Mouse (Mus musculus) intestine, postnatal 0 days (tissue): Measurements from ENCODE around the gene Fcgr4. TPM values are rescaled to one million over a fixed set of nuclear protein-coding genes. Genes with fewer than 3 reads are reported as not detected.
"Not testable (repeated sequence)": the region's sequence is repeated elsewhere in the genome, so short reads cannot be mapped to it uniquely, and the experiment has no call there.

ENCODE experiments used
- ATAC-seq: fragments of 200-750 bp; cut with Nextera tagmentation; 2 replicates; pipeline ENCODE4 v1.8.0; 2017; ENCODE audit warnings: mild to moderate bottlenecking, moderate TSS enrichment, moderate library complexity
- H3K27ac ChIP-seq: fragments of 300-500 bp; sonication (generic); 2 replicates; pipeline ENCODE4 v1.5.1; 2014; ENCODE audit warnings: mild to moderate bottlenecking, low read depth, low read length, moderate library complexity
- H3K27me3 ChIP-seq: fragments of 300-500 bp; sonication (generic); replicated peaks from 2 replicates; pipeline ENCODE4 v1.6.1; 2014; ENCODE audit warnings: low read length, mixed read lengths; ENCODE audit not compliant: control insufficient read depth, insufficient read depth
- H3K36me3 ChIP-seq: fragments of 300-500 bp; sonication (generic); 2 replicates; pipeline ENCODE4 v1.6.1; 2014; ENCODE audit warnings: mild to moderate bottlenecking, moderate library complexity; ENCODE audit not compliant: control insufficient read depth, insufficient read depth
- H3K4me1 ChIP-seq: fragments of 300-500 bp; sonication (generic); replicated peaks from 2 replicates; pipeline ENCODE4 v1.6.1; 2014; ENCODE audit warnings: antibody characterized with exemption, low read length, mixed read lengths; ENCODE audit not compliant: control insufficient read depth, insufficient read depth
- H3K4me2 ChIP-seq: fragments of 300-500 bp; sonication (generic); replicated peaks from 2 replicates; pipeline ENCODE4 v1.6.1; 2014; ENCODE audit warnings: low read depth, mild to moderate bottlenecking, moderate library complexity
- H3K4me3 ChIP-seq: fragments of 300-500 bp; sonication (generic); 2 replicates; pipeline ENCODE4 v1.5.1; 2014; ENCODE audit warnings: low read depth, low read length
- H3K9ac ChIP-seq: fragments of 300-500 bp; sonication (generic); 2 replicates; pipeline ENCODE4 v1.6.1; 2014; ENCODE audit warnings: mild to moderate bottlenecking, low read depth, low read length
- H3K9me3 ChIP-seq: fragments of 300-500 bp; sonication (generic); 2 replicates; pipeline ENCODE4 v1.6.1; 2016; ENCODE audit warnings: mixed run types; ENCODE audit not compliant: control insufficient read depth
- CTCF ChIP-seq: sonication (generic); IDR thresholded peaks from 2 replicates; pipeline ENCODE4 v1.5.1; 2016; ENCODE audit warnings: low read depth, mild to moderate bottlenecking, control low read depth, antibody characterized with exemption, moderate library complexity
- WGBS: fragments of 180-500 bp; shearing (Covaris S2); extraction: QIAGEN DNeasy Blood & Tissue Kit; methylation state at CpG from one replicate; pipeline ENCODE4 v1.1.7; 2014; 5-methylcytosine and 5-hydroxymethylcytosine counted together
- polyA plus RNA-seq: library from polyadenylated mRNA; unstranded; fragments of >200 nt; fragmentation: Nextera tagmentation; extraction: Ambion mirVana; gene quantifications from 2 replicates; pipeline ENCODE4 v1.2.1, GENCODE M21; 2015

Fcgr4 gene
- 2.7 and 3.7 TPM in 2 replicates for polyA plus RNA-seq

DNA sequence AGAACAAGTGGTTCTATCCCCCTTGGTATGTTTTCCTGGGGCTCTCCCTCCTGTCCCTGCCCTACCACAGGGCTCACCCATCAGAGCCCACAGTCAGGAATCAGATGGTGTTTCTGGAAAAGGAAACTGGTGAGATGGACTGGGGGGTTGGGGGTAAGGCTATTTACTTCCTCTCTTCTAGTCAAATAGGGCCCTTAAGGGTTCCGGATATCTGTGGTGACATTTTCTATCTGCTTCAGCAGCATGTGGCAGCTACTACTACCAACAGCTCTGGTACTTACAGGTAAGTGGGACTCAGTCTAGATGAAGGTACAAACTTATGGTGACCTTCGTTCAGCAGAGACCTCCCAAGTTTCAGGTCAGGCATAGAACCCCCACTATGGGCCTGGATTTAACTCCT is at the start of gene Fcgr4:
TSS of gene Fcgr4 (plus strand) at position 184 of the 400 bp plus-strand sequence.
- Histone ChIP-seq H3K4me1 (no peaks in the 10 kb centered on the region), H3K27ac (no peak within 1 kb of the TSS), H3K4me3 (no peak within 1 kb of the TSS), H3K36me3 (no peaks in the 10 kb centered on the region), H3K4me2 (no peak within 1 kb of the TSS), H3K9ac (no peak within 1 kb of the TSS), H3K27me3 (no peaks in the 10 kb centered on the region), H3K9me3 (no peaks in the 10 kb centered on the region)
- 93% methylated on average over 2 of the region's 2 CpGs for WGBS
- TF ChIP-seq CTCF = no peak
- ATAC-seq = no peak

DNA sequence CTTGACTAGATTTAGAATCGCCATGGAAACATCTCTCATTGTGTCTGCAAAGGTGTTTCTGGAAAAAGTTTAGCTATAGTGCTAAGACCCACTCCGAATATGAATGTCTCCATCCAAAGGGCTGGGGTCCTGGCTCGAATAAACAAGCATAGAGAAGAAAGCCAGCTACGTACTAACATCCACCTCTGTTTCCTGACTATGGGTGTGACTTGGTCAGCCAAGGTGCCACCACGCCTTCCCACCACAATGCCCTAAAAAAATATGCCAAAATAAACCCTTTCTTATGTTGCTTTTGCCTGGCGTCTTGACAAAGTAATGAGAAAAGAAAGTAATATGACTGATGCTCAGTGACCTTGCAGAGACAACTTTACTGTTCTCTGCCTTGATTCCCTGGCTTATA is 46.2 kb upstream of the Fcgr4 start:
- no peak for ATAC-seq

DNA sequence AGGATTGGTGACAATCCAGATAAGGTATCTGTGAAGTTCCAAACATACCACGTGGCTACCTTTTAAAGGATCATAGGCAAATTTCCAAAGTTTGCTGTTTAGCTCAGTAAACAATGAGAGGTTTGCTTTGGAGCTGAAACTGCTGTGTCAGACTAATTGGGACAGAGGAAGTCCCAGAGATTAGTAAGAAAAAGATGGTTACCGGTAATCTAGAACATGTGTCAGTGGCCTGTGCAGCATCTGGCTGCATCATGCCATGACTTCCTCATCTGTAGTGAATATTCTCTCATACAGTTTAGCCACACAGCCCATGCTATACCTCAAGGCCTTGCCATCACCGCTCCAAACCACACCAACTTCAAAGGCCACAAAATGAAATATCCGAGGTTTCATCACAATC is 45.8 kb upstream of the Fcgr4 start:
- Histone ChIP-seq H3K27ac (no peak overlapping the region), H3K9me3 (no peaks in the 10 kb centered on the region), H3K36me3 (no peaks in the 10 kb centered on the region), H3K27me3 (no peaks in the 10 kb centered on the region), H3K4me1 (no peaks in the 10 kb centered on the region), H3K4me3 (no peak overlapping the region), H3K9ac (no peak overlapping the region), H3K4me2 (no peak overlapping the region)
- no peak for TF ChIP-seq CTCF
- WGBS = 67% methylated on average over 4 of the region's 4 CpGs
- no peak for ATAC-seq

More for the DNA sequence above, 46.2 kb upstream of the Fcgr4 start:
- H3K4me2 ChIP-seq = no peak overlapping the region
- no peak overlapping the region for H3K4me3 ChIP-seq
- H3K9ac ChIP-seq = no peak overlapping the region
- WGBS = 81% methylated on average over 6 of the region's 6 CpGs
- no peaks in the 10 kb centered on the region for H3K27me3 ChIP-seq
- H3K36me3 ChIP-seq = no peaks in the 10 kb centered on the region
- TF ChIP-seq CTCF = no peak
- no peaks in the 10 kb centered on the region for H3K9me3 ChIP-seq
- H3K27ac ChIP-seq = no peak overlapping the region
- no peaks in the 10 kb centered on the region for H3K4me1 ChIP-seq

- Histone ChIP-seq H3K4me3 (no peak overlapping the region), H3K27me3 (no peaks in the 10 kb centered on the region), H3K36me3 (no peaks in the 10 kb centered on the region), H3K9ac (no peak overlapping the region), H3K4me1 (no peaks in the 10 kb centered on the region), H3K9me3 (no peaks in the 10 kb centered on the region), H3K27ac (no peak overlapping the region), H3K4me2 (no peak overlapping the region)
- no peak for TF ChIP-seq CTCF
- WGBS = 86% methylated on average over 8 of the region's 8 CpGs
- no peak for ATAC-seq
Observed at GRCm38 (mm10) chr1:170974171-170974570, 44.5 kb upstream of the Fcgr4 start.

- no peaks in the 10 kb centered on the region for H3K27me3 ChIP-seq
- H3K4me3 ChIP-seq = no peak overlapping the region
- 96% methylated on average over 2 of the region's 2 CpGs for WGBS
- ATAC-seq = no peak
- no peak for TF ChIP-seq CTCF
- no peaks in the 10 kb centered on the region for H3K36me3 ChIP-seq
- no peak overlapping the region for H3K4me2 ChIP-seq
- H3K4me1 ChIP-seq = no peaks in the 10 kb centered on the region
- H3K9ac ChIP-seq = no peak overlapping the region
- H3K27ac ChIP-seq = no peak overlapping the region
- H3K9me3 ChIP-seq = no peaks in the 10 kb centered on the region
Observed at GRCm38 (mm10) chr1:170974736-170975135, 44.0 kb upstream of the Fcgr4 start.

DNA sequence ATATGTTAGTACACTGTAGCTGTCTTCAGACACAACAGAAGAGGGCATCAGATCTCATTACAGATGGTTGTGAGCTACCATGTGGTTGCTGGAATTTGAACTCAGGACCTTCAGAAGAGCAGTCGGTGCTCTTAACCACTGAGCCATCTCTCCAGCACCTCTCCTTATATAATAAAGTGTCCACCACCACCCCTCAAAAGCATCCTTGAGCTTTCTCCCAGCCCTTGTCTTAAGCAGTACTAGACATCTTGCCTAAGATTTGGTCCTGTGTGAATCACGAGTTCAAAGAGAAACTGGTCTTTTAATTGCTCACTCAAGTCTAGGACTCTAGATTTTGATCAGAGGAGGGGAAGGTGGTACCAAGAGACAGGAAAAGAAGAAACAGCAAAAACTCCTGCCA is 43.4 kb upstream of the Fcgr4 start:
- not testable (repeated sequence) for H3K9ac ChIP-seq, H3K36me3 ChIP-seq, H3K27me3 ChIP-seq, H3K4me2 ChIP-seq, H3K4me3 ChIP-seq, H3K27ac ChIP-seq, ATAC-seq, H3K4me1 ChIP-seq, H3K9me3 ChIP-seq
- 65% methylated on average over 2 of the region's 2 CpGs for WGBS

DNA sequence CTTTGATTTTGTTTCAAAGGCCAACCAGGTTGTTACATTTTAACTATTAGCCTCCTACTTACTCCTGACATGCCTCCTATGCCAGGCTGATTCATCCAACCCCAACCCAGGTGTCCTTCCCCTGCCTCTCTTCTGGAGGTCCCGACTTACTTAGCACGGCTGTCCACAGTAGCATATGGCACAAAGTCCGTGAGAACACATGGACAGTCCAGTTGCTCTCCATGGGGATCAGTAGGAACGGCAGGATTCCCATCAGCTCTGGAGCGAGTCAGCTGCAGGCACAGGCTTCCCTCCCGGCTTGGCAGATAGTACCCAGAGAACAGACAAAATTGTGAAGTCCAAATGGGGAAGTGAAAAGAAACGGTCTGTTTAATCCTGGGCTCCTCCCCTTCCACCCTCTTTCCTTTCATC is 43.0 kb upstream of the Fcgr4 start:
- no peaks in the 10 kb centered on the region for H3K36me3 ChIP-seq
- H3K27ac ChIP-seq = no peak overlapping the region
- H3K4me1 ChIP-seq = no peaks in the 10 kb centered on the region
- TF ChIP-seq CTCF = no peak
- no peak overlapping the region for H3K9ac ChIP-seq
- H3K4me2 ChIP-seq = no peak overlapping the region
- no peak for ATAC-seq
- H3K9me3 ChIP-seq = no peaks in the 10 kb centered on the region
- WGBS = 51% methylated on average over 7 of the region's 7 CpGs
- no peak overlapping the region for H3K4me3 ChIP-seq
- H3K27me3 ChIP-seq = no peaks in the 10 kb centered on the region
